Mouse (Mus musculus) MEL (cell line): ENCODE results near the gene Sarm1. TPM values are rescaled to one million over a fixed set of nuclear protein-coding genes. Genes with fewer than 3 reads are reported as not detected.

Experiments
- DNase-seq: peaks from one replicate; pipeline ENCODE4 v3.0.0; 2011; ENCODE audit warnings: low read depth, low spot score
- H3K27ac ChIP-seq: 2 replicates; pipeline ENCODE4 v1.5.1; 2012; ENCODE audit warnings: low read depth, mild to moderate bottlenecking, control low read depth, low read length, moderate library complexity; ENCODE audit not compliant: control insufficient read depth
- H3K27me3 ChIP-seq, 2 experiments: fragments of 150-350 bp in 1 of 2; sonication (generic) in 1 of 2; 2 replicates each; pipeline ENCODE4 v1.6.1; 2012; ENCODE audit warnings: low read length in 2 of 2, mild to moderate bottlenecking in 2 of 2, improper control_type of control experiment in 1 of 2, moderate library complexity in 1 of 2; ENCODE audit not compliant: insufficient read depth in 2 of 2, control insufficient read depth in 1 of 2
- H3K36me3 ChIP-seq, 2 experiments: 2 replicates each; pipeline ENCODE4 v1.6.1; 2012 to 2014; ENCODE audit warnings: low read length in 2 of 2, improper control_type of control experiment in 1 of 2, inconsistent platforms in 1 of 2, mild to moderate bottlenecking in 1 of 2; ENCODE audit not compliant: insufficient read depth in 2 of 2, control insufficient read depth in 1 of 2
- H3K4me1 ChIP-seq, 2 experiments: fragments of 150-350 bp in 1 of 2; sonication (generic) in 1 of 2; 2 replicates each; pipeline ENCODE4 v1.6.1; 2012; ENCODE audit warnings: low read length in 2 of 2, improper control_type of control experiment in 1 of 2, mild to moderate bottlenecking in 1 of 2; ENCODE audit not compliant: insufficient read depth in 2 of 2, control insufficient read depth in 1 of 2
- H3K4me3 ChIP-seq, 2 experiments: fragments of 150-350 bp in 1 of 2; sonication (generic) in 1 of 2; 2 replicates each; pipeline ENCODE4 v1.5.1; 2012; ENCODE audit warnings: low read depth in 2 of 2, low read length in 2 of 2, mild to moderate bottlenecking in 2 of 2, moderate library complexity in 2 of 2, control low read depth in 1 of 2, improper control_type of control experiment in 1 of 2; ENCODE audit not compliant: control insufficient read depth in 1 of 2, insufficient read depth in 1 of 2
- H3K79me2 ChIP-seq: 2 replicates; pipeline ENCODE4 v1.6.1; 2012; ENCODE audit warnings: mild to moderate bottlenecking, low read length, moderate library complexity; ENCODE audit not compliant: control insufficient read depth, poor library complexity, insufficient read depth
- H3K9ac ChIP-seq: 2 replicates; pipeline ENCODE4 v1.6.1; 2012; ENCODE audit warnings: low read depth, mild to moderate bottlenecking, control low read depth, low read length, moderate library complexity; ENCODE audit not compliant: control insufficient read depth, poor library complexity, severe bottlenecking
- H3K9me3 ChIP-seq: fragments of 150-350 bp; sonication (generic); replicated peaks from 2 replicates; pipeline ENCODE4 v1.6.1; 2012; ENCODE audit warnings: mild to moderate bottlenecking, low read length, improper control_type of control experiment, moderate library complexity; ENCODE audit not compliant: insufficient read depth
- BHLHE40 ChIP-seq: IDR thresholded peaks from 2 replicates; pipeline ENCODE4 v1.6.1; 2012; ENCODE audit warnings: low read depth, mild to moderate bottlenecking, inconsistent platforms, low read length, improper control_type of control experiment, borderline replicate concordance
- CHD1 ChIP-seq: IDR thresholded peaks from 2 replicates; pipeline ENCODE4 v1.6.1; 2012; ENCODE audit warnings: low read depth, mild to moderate bottlenecking, inconsistent platforms, low read length, improper control_type of control experiment
- CHD2 ChIP-seq: IDR thresholded peaks from 2 replicates; pipeline ENCODE4 v1.6.1; 2011; ENCODE audit warnings: low read length, improper control_type of control experiment
- CTCF ChIP-seq, 3 experiments: IDR thresholded peaks in 2 of 3; conservative IDR thresholded peaks in 1 of 3; 2 replicates each; pipeline ENCODE4 v1.5.1; 2011 to 2012; ENCODE audit warnings: low read length in 3 of 3, low read depth in 2 of 3, mild to moderate bottlenecking in 2 of 3, improper control_type of control experiment in 1 of 3, inconsistent platforms in 1 of 3, mixed read lengths in 1 of 3, moderate library complexity in 1 of 3; ENCODE audit not compliant: control insufficient read depth in 1 of 3, insufficient read depth in 1 of 3, poor library complexity in 1 of 3, severe bottlenecking in 1 of 3
- E2F4 ChIP-seq: IDR thresholded peaks from 2 replicates; pipeline ENCODE4 v1.6.1; 2011; ENCODE audit warnings: low read depth, low read length, improper control_type of control experiment, borderline replicate concordance
- ELF1 ChIP-seq: IDR thresholded peaks from 2 replicates; pipeline ENCODE4 v1.6.1; 2014; ENCODE audit warnings: low read depth, mild to moderate bottlenecking, inconsistent platforms, low read length, improper control_type of control experiment, moderate library complexity
- EP300 ChIP-seq, 2 experiments: IDR thresholded peaks; 2 replicates each; pipeline ENCODE4 v1.6.1; 2011; ENCODE audit warnings: improper control_type of control experiment in 2 of 2, low read length in 2 of 2, low read depth in 1 of 2, mild to moderate bottlenecking in 1 of 2
- ETS1 ChIP-seq: IDR thresholded peaks from 2 replicates; pipeline ENCODE4 v1.6.1; 2012; ENCODE audit warnings: low read depth, mild to moderate bottlenecking, inconsistent platforms, low read length, improper control_type of control experiment, moderate library complexity
- GABPA ChIP-seq: IDR thresholded peaks from 2 replicates; pipeline ENCODE4 v1.6.1; 2012; ENCODE audit warnings: low read depth, mild to moderate bottlenecking, inconsistent platforms, low read length, improper control_type of control experiment, moderate library complexity
- GATA1 ChIP-seq: IDR thresholded peaks from 2 replicates; pipeline ENCODE4 v1.6.1; 2011; ENCODE audit warnings: low read depth, low read length, improper control_type of control experiment
- HCFC1 ChIP-seq: IDR thresholded peaks from 2 replicates; pipeline ENCODE4 v1.6.1; 2012; ENCODE audit warnings: low read depth, mild to moderate bottlenecking, inconsistent platforms, low read length, improper control_type of control experiment, moderate library complexity
- JUND ChIP-seq: IDR thresholded peaks from 2 replicates; pipeline ENCODE4 v1.6.1; 2011; ENCODE audit warnings: low read depth, mild to moderate bottlenecking, improper control_type of control experiment, low read length
- KAT2A ChIP-seq: conservative IDR thresholded peaks from 2 replicates; pipeline ENCODE4 v1.6.1; 2012; ENCODE audit warnings: low read depth, low read length, improper control_type of control experiment, inconsistent platforms
- MAFK ChIP-seq: IDR thresholded peaks from 2 replicates; pipeline ENCODE4 v1.6.1; 2011; ENCODE audit warnings: low read depth, mild to moderate bottlenecking, low read length, improper control_type of control experiment, borderline replicate concordance
- MEF2A ChIP-seq: IDR thresholded peaks from 2 replicates; pipeline ENCODE4 v1.6.1; 2014; ENCODE audit warnings: low read depth, mild to moderate bottlenecking, inconsistent platforms, low read length, improper control_type of control experiment; ENCODE audit not compliant: poor library complexity, insufficient replicate concordance, severe bottlenecking; ENCODE audit errors: extremely low read depth
- MXI1 ChIP-seq: IDR thresholded peaks from 2 replicates; pipeline ENCODE4 v1.6.1; 2011; ENCODE audit warnings: mild to moderate bottlenecking, low read depth, low read length, improper control_type of control experiment
- MYB ChIP-seq: IDR thresholded peaks from 2 replicates; pipeline ENCODE4 v1.6.1; 2011; ENCODE audit warnings: mild to moderate bottlenecking, low read depth, low read length, improper control_type of control experiment
- MYC ChIP-seq: IDR thresholded peaks from 2 replicates; pipeline ENCODE4 v1.6.1; 2011; ENCODE audit warnings: low read depth, mild to moderate bottlenecking, low read length, improper control_type of control experiment, moderate library complexity
- NELFE ChIP-seq: IDR thresholded peaks from 2 replicates; pipeline ENCODE4 v1.6.1; 2011; ENCODE audit warnings: low read depth, low read length, improper control_type of control experiment
- POLR2A ChIP-seq, 2 experiments: IDR thresholded peaks; 2 replicates each; pipeline ENCODE4 v1.6.1; 2011 to 2012; ENCODE audit warnings: low read length in 2 of 2, mild to moderate bottlenecking in 2 of 2, control low read depth in 1 of 2, improper control_type of control experiment in 1 of 2, low read depth in 1 of 2, moderate library complexity in 1 of 2; ENCODE audit not compliant: control insufficient read depth in 1 of 2, insufficient read depth in 1 of 2, poor library complexity in 1 of 2
- POLR2AphosphoS2 ChIP-seq: IDR thresholded peaks from 2 replicates; pipeline ENCODE4 v1.6.1; 2011; ENCODE audit warnings: low read length, improper control_type of control experiment
- POLR2AphosphoS5 ChIP-seq: IDR thresholded peaks from 2 replicates; pipeline ENCODE4 v1.6.1; 2012; ENCODE audit warnings: low read depth, borderline replicate concordance, mild to moderate bottlenecking, inconsistent platforms, low read length, moderate library complexity, mixed read lengths
- RAD21 ChIP-seq: IDR thresholded peaks from 2 replicates; pipeline ENCODE4 v1.6.1; 2011; ENCODE audit warnings: mild to moderate bottlenecking, low read depth, low read length, improper control_type of control experiment
- RCOR1 ChIP-seq: IDR thresholded peaks from 2 replicates; pipeline ENCODE4 v1.6.1; 2012; ENCODE audit warnings: low read depth, mild to moderate bottlenecking, inconsistent platforms, low read length, improper control_type of control experiment
- SIN3A ChIP-seq: IDR thresholded peaks from 2 replicates; pipeline ENCODE4 v1.6.1; 2012; ENCODE audit warnings: low read length, improper control_type of control experiment, inconsistent platforms
- SMC3 ChIP-seq: IDR thresholded peaks from 2 replicates; pipeline ENCODE4 v1.6.1; 2011; ENCODE audit warnings: low read depth, low read length, improper control_type of control experiment
- TAL1 ChIP-seq: IDR thresholded peaks from 2 replicates; pipeline ENCODE4 v1.6.1; 2012; ENCODE audit warnings: mild to moderate bottlenecking, inconsistent platforms, low read length, moderate library complexity, mixed read lengths
- TBP ChIP-seq: IDR thresholded peaks from 2 replicates; pipeline ENCODE4 v1.8.0; 2011; ENCODE audit warnings: low read depth, low read length, improper control_type of control experiment
- TCF12 ChIP-seq: IDR thresholded peaks from 2 replicates; pipeline ENCODE4 v1.6.1; 2014; ENCODE audit warnings: low read depth, mild to moderate bottlenecking, inconsistent platforms, low read length, improper control_type of control experiment, moderate library complexity
- UBTF ChIP-seq: IDR thresholded peaks from 2 replicates; pipeline ENCODE4 v1.6.1; 2012; ENCODE audit warnings: low read depth, mild to moderate bottlenecking, inconsistent platforms, low read length, improper control_type of control experiment, moderate library complexity, borderline replicate concordance; ENCODE audit not compliant: insufficient read depth
- USF1 ChIP-seq: IDR thresholded peaks from 2 replicates; pipeline ENCODE4 v1.6.1; 2014; ENCODE audit warnings: low read depth, mild to moderate bottlenecking, inconsistent platforms, low read length, improper control_type of control experiment, moderate library complexity
- USF2 ChIP-seq, 2 experiments: IDR thresholded peaks; 2 replicates each; pipeline ENCODE4 v1.6.1; 2011 to 2012; ENCODE audit warnings: improper control_type of control experiment in 2 of 2, low read length in 2 of 2, borderline replicate concordance in 1 of 2, inconsistent platforms in 1 of 2, low read depth in 1 of 2, mild to moderate bottlenecking in 1 of 2; ENCODE audit not compliant: insufficient read depth in 1 of 2
- ZC3H11A ChIP-seq: IDR thresholded peaks from 2 replicates; pipeline ENCODE4 v1.6.1; 2012; ENCODE audit warnings: low read depth, mild to moderate bottlenecking, inconsistent platforms, low read length, improper control_type of control experiment
- ZKSCAN1 ChIP-seq: IDR thresholded peaks from 2 replicates; pipeline ENCODE4 v1.6.1; 2012; ENCODE audit warnings: low read depth, mild to moderate bottlenecking, inconsistent platforms, low read length, improper control_type of control experiment, moderate library complexity
- ZMIZ1 ChIP-seq: IDR thresholded peaks from 2 replicates; pipeline ENCODE4 v1.6.1; 2012; ENCODE audit warnings: low read depth, mild to moderate bottlenecking, inconsistent platforms, low read length, improper control_type of control experiment, moderate library complexity
- ZNF384 ChIP-seq: IDR thresholded peaks from 2 replicates; pipeline ENCODE4 v1.6.1; 2012; ENCODE audit warnings: low read depth, mild to moderate bottlenecking, inconsistent platforms, low read length, improper control_type of control experiment
- polyA plus RNA-seq, 2 experiments: library from polyadenylated mRNA; stranded (reverse) in 1 of 2; unstranded in 1 of 2; fragments of >175 nt in 1 of 2; fragments of >200 nt in 1 of 2; gene quantifications; 2 replicates each; pipeline versions ENCODE4 v1.2.1 to v1.2.4; 2012; ENCODE audit warnings: low replicate concordance in 2 of 2, low read depth in 1 of 2; ENCODE audit not compliant: insufficient read length in 2 of 2, insufficient read depth in 1 of 2, missing spikeins in 1 of 2
- total RNA-seq: library from RNA; depleted of rRNA; stranded (reverse); fragments of 300-350 nt; gene quantifications from 2 replicates; pipeline ENCODE4 v1.2.3, GENCODE M21; 2012

Gene Sarm1
- total and polyA plus RNA-seq, 3 experiments, result 0.73 to 4.3 TPM; not detected in 1

DNA sequence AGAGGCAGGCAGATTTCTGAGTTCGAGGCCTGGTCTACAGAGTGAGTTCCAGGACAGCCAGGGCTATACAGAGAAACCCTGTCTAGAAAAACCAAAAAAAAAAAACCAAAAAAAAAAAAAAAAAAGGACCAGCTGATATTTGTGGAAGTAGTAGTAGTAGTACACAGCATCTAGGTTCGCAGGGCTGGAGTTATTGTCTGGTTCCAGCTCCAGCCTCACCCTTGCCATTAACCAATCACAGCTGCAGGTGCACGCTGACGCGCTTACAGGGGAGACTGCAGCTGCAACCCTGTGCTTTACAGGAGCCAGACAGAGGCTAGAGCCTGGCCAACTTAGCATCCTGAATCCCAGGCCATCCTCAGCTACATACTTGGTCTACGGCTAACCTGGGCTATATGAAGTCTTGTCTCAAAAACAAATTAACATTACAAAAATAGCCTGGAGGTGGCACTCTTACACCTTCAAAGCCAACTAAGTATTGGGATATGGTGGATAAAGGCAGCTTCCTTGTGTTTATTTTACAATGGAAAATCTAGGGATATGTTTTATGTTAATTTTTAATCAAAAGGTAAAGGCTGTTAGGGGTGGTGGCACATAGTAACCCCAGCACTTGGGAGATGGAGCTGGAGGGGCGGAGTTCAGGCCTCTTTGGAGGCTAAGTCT, 47.0 kb upstream of the Sarm1 start:
- Histone ChIP-seq H3K9ac (no peak overlapping the region), H3K36me3 (peaks cover 7 to 41% of the 10 kb centered on the region in 2 experiments), H3K27me3 (no peaks in the 10 kb centered on the region), H3K4me3 (no peak overlapping the region), H3K27ac (no peak overlapping the region), H3K9me3 (no peaks in the 10 kb centered on the region), H3K79me2 (peaks cover 44% of the 10 kb centered on the region), H3K4me1 (peaks cover 26 to 28% of the 10 kb centered on the region in 2 experiments)
- no peak for DNase-seq
- no peak for TF ChIP-seq GABPA
- no peak for TF ChIP-seq MAFK
- no peak for TF ChIP-seq MYC
- TF ChIP-seq CHD1, result no peak
- TF ChIP-seq HCFC1, result no peak
- no peak for TF ChIP-seq EP300 (IDR thresholded peaks at IDR 0.05; ENCODE audit: low read depth in 1 of 2, low read length in 2 of 2)
- peak; percentile 55 for TF ChIP-seq RAD21
- no peak for TF ChIP-seq MYB
- no peak for TF ChIP-seq ZC3H11A
- TF ChIP-seq TCF12, result no peak
- peak in 1 of 3 experiments; percentile 44; a peak in 2 of 6 replicates for TF ChIP-seq CTCF (IDR thresholded peaks at IDR 0.05 in 2 of 3, conservative IDR thresholded peaks at IDR 0.05 in 1 of 3; ENCODE audit: control insufficient read depth in 1 of 3, insufficient read depth in 1 of 3, low read depth in 2 of 3, low read length in 3 of 3, poor library complexity in 1 of 3, severe bottlenecking in 1 of 3)
- peak; percentile 34; the same call in 1 of the 2 replicates for TF ChIP-seq SMC3
- no peak for TF ChIP-seq USF1
- no peak for TF ChIP-seq JUND
- no peak for TF ChIP-seq MXI1
- no peak for TF ChIP-seq GATA1
- TF ChIP-seq POLR2AphosphoS2, result peak; percentile 77; the same call in 1 of the 2 replicates
- no peak for TF ChIP-seq ELF1
- TF ChIP-seq ZKSCAN1, result no peak
- TF ChIP-seq ETS1, result no peak
- no peak for TF ChIP-seq MEF2A
- TF ChIP-seq KAT2A, result no peak
- TF ChIP-seq POLR2A (IDR thresholded peaks at IDR 0.05; ENCODE audit: control insufficient read depth in 1 of 2, insufficient read depth in 1 of 2, low read depth in 1 of 2, low read length in 2 of 2, poor library complexity in 1 of 2), result peak in 1 of 2 experiments; percentile 34; a peak in 1 of 4 replicates
- peak; percentile 59; the same call in 1 of the 2 replicates for TF ChIP-seq ZMIZ1
- no peak for TF ChIP-seq CHD2
- no peak for TF ChIP-seq TAL1
- no peak for TF ChIP-seq TBP
- no peak for TF ChIP-seq E2F4
- no peak for TF ChIP-seq POLR2AphosphoS5
- no peak for TF ChIP-seq BHLHE40
- no peak for TF ChIP-seq RCOR1
- TF ChIP-seq NELFE, result no peak
- 0 out of 2 replicates have a peak, but pooled peaks have one; percentile 20 for TF ChIP-seq SIN3A
- peak; percentile 42; the same call in 1 of the 2 replicates for TF ChIP-seq ZNF384
- no peak for TF ChIP-seq USF2 (IDR thresholded peaks at IDR 0.05; ENCODE audit: borderline replicate concordance in 1 of 2, insufficient read depth in 1 of 2, low read depth in 1 of 2, low read length in 2 of 2)
- no peak for TF ChIP-seq UBTF
